Mouse (Mus musculus) megakaryocyte-erythroid progenitor cell, adult 5-6 weeks (primary cell): ENCODE results near the gene Rpusd4. TPM values are rescaled to one million over a fixed set of nuclear protein-coding genes. Genes with fewer than 3 reads are reported as not detected.

ENCODE experiments used
- ATAC-seq: replicated peaks from 2 replicates; pipeline ENCODE4 v1.8.0; 2016; ENCODE audit warnings: mild to moderate bottlenecking, inconsistent platforms; ENCODE audit not compliant: severe bottlenecking, poor library complexity, low FRiP score, low TSS enrichment
- total RNA-seq, 2 experiments: library from RNA; stranded (forward) in 1 of 2; stranded (reverse) in 1 of 2; fragments of 200-1000, 215-1000 nt in 1 of 2; fragments of >200 nt in 1 of 2; fragmentation: Nextera tagmentation in 1 of 2; gene quantifications; 2 replicates each; pipeline ENCODE4 v1.2.3; 2014 to 2017

The Rpusd4 gene
- total RNA-seq, 2 experiments from 2014 or later, result 21.5 to 47.2 TPM

DNA sequence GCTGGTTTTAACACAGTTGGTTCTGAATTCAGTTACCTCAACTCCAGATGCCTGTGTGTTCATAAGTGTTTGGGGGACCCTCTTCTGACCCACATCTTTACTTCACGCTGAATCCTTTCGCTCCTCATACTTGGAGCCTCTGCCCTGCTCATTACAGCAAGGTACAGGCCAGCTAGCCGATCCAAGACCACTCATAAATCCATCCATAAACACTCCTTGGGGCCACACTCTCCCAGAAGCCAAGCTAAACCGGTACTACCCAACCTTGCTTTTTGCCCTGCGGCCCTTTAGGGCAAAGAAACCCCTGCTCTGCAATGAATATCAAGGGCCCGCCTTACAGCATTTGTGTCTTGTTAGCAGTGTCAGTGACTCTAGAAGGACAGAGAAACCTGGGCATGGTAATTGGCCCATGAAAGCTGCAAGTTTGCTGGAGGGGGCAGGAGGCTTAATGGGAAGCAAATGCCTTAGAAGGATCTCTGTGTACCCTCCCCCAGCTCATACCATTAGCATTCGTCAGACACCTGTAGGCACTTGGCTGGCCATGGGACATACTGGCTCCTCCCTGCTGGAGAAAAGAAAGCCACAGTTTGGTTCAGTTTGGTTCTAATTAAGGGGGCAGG is 59.1 kb downstream of the Rpusd4 start:
- no peak for ATAC-seq

Other genes with a start within 250 kb of the Rpusd4 start
- 43.1 and 47.0 TPM in 2 replicates for gene St3gal4, start 148.6 kb upstream of the Rpusd4 start, total RNA-seq (2014; fragmentation: Nextera tagmentation)
- gene St3gal4, start 148.6 kb upstream of the Rpusd4 start, total RNA-seq (2017), result 24.2 and 31.6 TPM in 2 replicates
- gene Dcps, start 91.8 kb upstream of the Rpusd4 start, total RNA-seq (2014; fragmentation: Nextera tagmentation), result 56.1 and 65.7 TPM in 2 replicates
- 62.0 and 64.6 TPM in 2 replicates for gene Dcps, start 91.8 kb upstream of the Rpusd4 start, total RNA-seq (2017)
- gene Srpr, start 67.7 kb upstream of the Rpusd4 start, total RNA-seq (2014; fragmentation: Nextera tagmentation), result 50.0 and 60.6 TPM in 2 replicates
- gene Srpr, start 67.7 kb upstream of the Rpusd4 start, total RNA-seq (2017), result 47.4 and 84.9 TPM in 2 replicates
- 2.8 and 3.9 TPM in 2 replicates for gene Tirap, start 67.6 kb upstream of the Rpusd4 start, total RNA-seq (2014; fragmentation: Nextera tagmentation)
- gene Tirap, start 67.6 kb upstream of the Rpusd4 start, total RNA-seq (2017), result 1.2 and 8.7 TPM in 2 replicates
- gene Foxred1, start 56.8 kb upstream of the Rpusd4 start, total RNA-seq (2014; fragmentation: Nextera tagmentation), result 29.5 and 36.4 TPM in 2 replicates
- 37.9 and 52.0 TPM in 2 replicates for gene Foxred1, start 56.8 kb upstream of the Rpusd4 start, total RNA-seq (2017)
- 24.7 and 34.1 TPM in 2 replicates for gene Fam118b, start 60 bp upstream of the Rpusd4 start, total RNA-seq (2014; fragmentation: Nextera tagmentation)
- gene Fam118b, start 60 bp upstream of the Rpusd4 start, total RNA-seq (2017), result 8.7 and 16.5 TPM in 2 replicates
- gene Cdon, start 153.3 kb downstream of the Rpusd4 start, total RNA-seq (2014; fragmentation: Nextera tagmentation), result 1.8 TPM in 1 of 2 replicates, not detected in the other
- gene Cdon, start 153.3 kb downstream of the Rpusd4 start, total RNA-seq (2017), result 3.0 and 9.2 TPM in 2 replicates